In genomic region chr10:41866069-41866837, GRCm38 (mm10) we compare ENCODE assay signal across 9 mouse cellular contexts. TPM values are rescaled to one million over a fixed set of nuclear protein-coding genes. Genes with fewer than 3 reads are reported as not detected.
DNase-seq lines count a peak whose midpoint lies in the region; ATAC-seq and TF ChIP-seq lines count a peak whose summit lies in the region.
"Had no signal": no experiment of that assay in that cellular context is flagged by ENCODE, and none has a peak within 500 bp of the region (broad histone marks: within the 10 kb centered on the region; RNA-seq: fewer than 3 reads in every experiment).

No protein-coding gene starts in this region.

- H3K27me3 ChIP-seq in forebrain, embryonic 15.5 days, result no peaks in the 10 kb centered on the region
- H3K27me3 ChIP-seq in forebrain, embryonic 10.5 days (ENCODE audit: poor library complexity, severe bottlenecking), result no peaks in the 10 kb centered on the region
- H3K27me3 ChIP-seq in midbrain, embryonic 14.5 days (ENCODE audit: control insufficient read depth, insufficient read depth, low read length), result no peaks in the 10 kb centered on the region
- no peaks in the 10 kb centered on the region for H3K27me3 ChIP-seq in midbrain, embryonic 15.5 days (replicated peaks)
- no peaks in the 10 kb centered on the region for H3K27me3 ChIP-seq in heart, postnatal 0 days (ENCODE audit: control insufficient read depth, insufficient read depth, low read length)
- H3K27me3 ChIP-seq in stomach, postnatal 0 days (ENCODE audit: control insufficient read depth, insufficient read depth, low read length), result no peaks in the 10 kb centered on the region
- H3K27me3 ChIP-seq: liver, embryonic 13.5 days had no signal

- H3K4me1 ChIP-seq in forebrain, embryonic 15.5 days, result peaks cover 10% of the 10 kb centered on the region; the same call in 1 of the 2 replicates
- H3K4me1 ChIP-seq in forebrain, embryonic 10.5 days, result peaks cover 20% of the 10 kb centered on the region
- no peaks in the 10 kb centered on the region for H3K4me1 ChIP-seq in midbrain, embryonic 14.5 days (ENCODE audit: control insufficient read depth, insufficient read depth, low read length)
- H3K4me1 ChIP-seq in midbrain, embryonic 15.5 days, result peaks cover 4% of the 10 kb centered on the region
- peaks cover 8% of the 10 kb centered on the region; the same call in 1 of the 2 replicates for H3K4me1 ChIP-seq in heart, postnatal 0 days (ENCODE audit: control insufficient read depth, insufficient read depth)
- H3K4me1 ChIP-seq in stomach, postnatal 0 days (replicated peaks; ENCODE audit: control insufficient read depth, insufficient read depth), result no peaks in the 10 kb centered on the region

- no peak for TF ChIP-seq EP300 in heart, postnatal 0 days (IDR thresholded peaks at IDR 0.05; ENCODE audit: low read depth)
- no peak for TF ChIP-seq EP300 in stomach, postnatal 0 days (optimal IDR thresholded peaks at IDR 0.05)

- H3K4me3 ChIP-seq in forebrain, embryonic 15.5 days, result no peak overlapping the region
- no peak overlapping the region for H3K4me3 ChIP-seq in forebrain, embryonic 10.5 days
- no peak overlapping the region for H3K4me3 ChIP-seq in midbrain, embryonic 14.5 days (replicated peaks; ENCODE audit: low read depth, low read length)
- no peak overlapping the region for H3K4me3 ChIP-seq in midbrain, embryonic 15.5 days
- H3K4me3 ChIP-seq in heart, postnatal 0 days (ENCODE audit: low read depth, low read length), result no peak overlapping the region
- no peak overlapping the region for H3K4me3 ChIP-seq in stomach, postnatal 0 days (ENCODE audit: low read depth, low read length)
- H3K4me3 ChIP-seq: liver, embryonic 13.5 days had no signal

- H3K4me2 ChIP-seq in forebrain, embryonic 15.5 days (replicated peaks), result no peak overlapping the region
- H3K4me2 ChIP-seq in midbrain, embryonic 14.5 days (ENCODE audit: low read length), result no peak overlapping the region
- H3K4me2 ChIP-seq in midbrain, embryonic 15.5 days, result no peak overlapping the region
- no peak overlapping the region for H3K4me2 ChIP-seq in heart, postnatal 0 days (ENCODE audit: low read depth, low read length)
- H3K4me2 ChIP-seq in stomach, postnatal 0 days (replicated peaks; ENCODE audit: low read depth), result no peak overlapping the region
- H3K4me2 ChIP-seq: liver, embryonic 13.5 days had no signal

- peak overlapping the region; percentile 40; the same call in 1 of the 2 replicates for H3K27ac ChIP-seq in forebrain, embryonic 15.5 days (replicated peaks)
- no peak overlapping the region for H3K27ac ChIP-seq in forebrain, embryonic 10.5 days
- H3K27ac ChIP-seq in midbrain, embryonic 14.5 days (replicated peaks; ENCODE audit: low read depth, low read length), result no peak overlapping the region
- H3K27ac ChIP-seq in midbrain, embryonic 15.5 days, result no peak overlapping the region; the same call in 1 of the 2 replicates
- H3K27ac ChIP-seq in heart, postnatal 0 days (ENCODE audit: low read depth), result peak overlapping the region; percentile 39
- H3K27ac ChIP-seq in stomach, postnatal 0 days (replicated peaks), result no peak overlapping the region
- H3K27ac ChIP-seq: liver, embryonic 13.5 days had no signal

- no peak for TF ChIP-seq CTCF in heart, postnatal 0 days (IDR thresholded peaks at IDR 0.05; ENCODE audit: low read depth)
- no peak for TF ChIP-seq CTCF in stomach, postnatal 0 days (IDR thresholded peaks at IDR 0.05; ENCODE audit: low read depth)

- DNase-seq in forebrain, embryonic 10.5 days (ENCODE audit: extremely low spot score, low spot score), result no peak
- peak; percentile 25 for DNase-seq in midbrain, embryonic 14.5 days
- peak; percentile 69 for DNase-seq in heart, postnatal 0 days (ENCODE audit: low spot score)
- peak; percentile 22 for DNase-seq in stomach, postnatal 0 days (ENCODE audit: low spot score)
- DNase-seq in spleen, postnatal 14 days (ENCODE audit: low spot score in 2 of 2), result no peak
- DNase-seq in urinary bladder, postnatal 10 days (ENCODE audit: low spot score), result no peak
- DNase-seq: liver, embryonic 13.5 days had no signal

- no peak overlapping the region for H3K9ac ChIP-seq in forebrain, embryonic 15.5 days (replicated peaks)
- no peak overlapping the region for H3K9ac ChIP-seq in midbrain, embryonic 14.5 days (replicated peaks; ENCODE audit: low read length)
- no peak overlapping the region for H3K9ac ChIP-seq in midbrain, embryonic 15.5 days
- H3K9ac ChIP-seq in heart, postnatal 0 days (replicated peaks; ENCODE audit: low read depth, low read length), result no peak overlapping the region
- H3K9ac ChIP-seq in stomach, postnatal 0 days (ENCODE audit: low read length), result no peak overlapping the region
- H3K9ac ChIP-seq: liver, embryonic 13.5 days had no signal

- ATAC-seq in forebrain, embryonic 15.5 days (replicated peaks), result no peak
- no peak for ATAC-seq in midbrain, embryonic 14.5 days (ENCODE audit: low FRiP score, low TSS enrichment)
- no peak for ATAC-seq in midbrain, embryonic 15.5 days (replicated peaks)
- ATAC-seq in heart, postnatal 0 days (ENCODE audit: insufficient read depth, low read depth), result peak; percentile 68
- ATAC-seq in stomach, postnatal 0 days (ENCODE audit: low FRiP score, low TSS enrichment), result no peak; the same call in 1 of the 2 replicates

- no peaks in the 10 kb centered on the region for H3K36me3 ChIP-seq in forebrain, embryonic 15.5 days
- no peaks in the 10 kb centered on the region for H3K36me3 ChIP-seq in forebrain, embryonic 10.5 days (replicated peaks)
- no peaks in the 10 kb centered on the region for H3K36me3 ChIP-seq in midbrain, embryonic 14.5 days (ENCODE audit: control insufficient read depth, insufficient read depth, low read length)
- no peaks in the 10 kb centered on the region for H3K36me3 ChIP-seq in midbrain, embryonic 15.5 days (replicated peaks)
- no peaks in the 10 kb centered on the region for H3K36me3 ChIP-seq in heart, postnatal 0 days (replicated peaks; ENCODE audit: control insufficient read depth, insufficient read depth, low read length)
- H3K36me3 ChIP-seq in stomach, postnatal 0 days (ENCODE audit: control insufficient read depth, insufficient read depth, low read length), result no peaks in the 10 kb centered on the region
- H3K36me3 ChIP-seq: liver, embryonic 13.5 days had no signal

- WGBS in forebrain, embryonic 15.5 days, result 76% methylated on average over 3 of the region's 3 CpGs
- WGBS in forebrain, embryonic 10.5 days, result 74% methylated on average over 3 of the region's 3 CpGs
- WGBS in midbrain, embryonic 14.5 days, result 78% methylated on average over 3 of the region's 3 CpGs
- 77% methylated on average over 3 of the region's 3 CpGs for WGBS in midbrain, embryonic 15.5 days
- 46% methylated on average over 3 of the region's 3 CpGs for WGBS in heart, postnatal 0 days
- 18% methylated on average over 3 of the region's 3 CpGs for WGBS in stomach, postnatal 0 days

- H3K9me3 ChIP-seq in forebrain, embryonic 15.5 days, result no peaks in the 10 kb centered on the region
- H3K9me3 ChIP-seq in forebrain, embryonic 10.5 days, result no peaks in the 10 kb centered on the region
- H3K9me3 ChIP-seq in midbrain, embryonic 14.5 days (ENCODE audit: control insufficient read depth, low read length), result no peaks in the 10 kb centered on the region
- H3K9me3 ChIP-seq in midbrain, embryonic 15.5 days, result no peaks in the 10 kb centered on the region
- H3K9me3 ChIP-seq in heart, postnatal 0 days (replicated peaks; ENCODE audit: control insufficient read depth, low read length), result no peaks in the 10 kb centered on the region
- H3K9me3 ChIP-seq in stomach, postnatal 0 days (ENCODE audit: control insufficient read depth, low read length), result no peaks in the 10 kb centered on the region
- H3K9me3 ChIP-seq: liver, embryonic 13.5 days had no signal

RNA-seq across cellular contexts. Expression of gene Sesn1, which starts 56.5 kb away (rescaled TPM):
- polyA plus RNA-seq in forebrain, embryonic 15.5 days (2015; fragmentation: Nextera tagmentation; extraction: Ambion mirVana), result 55.7 and 56.4 TPM in 2 replicates
- polyA plus RNA-seq in forebrain, embryonic 10.5 days (2016; fragmentation: Nextera tagmentation; extraction: Ambion mirVana), result 16.0 and 18.4 TPM in 2 replicates
- 29.5 and 33.9 TPM in 2 replicates for polyA plus RNA-seq in midbrain, embryonic 14.5 days (2014; fragmentation: Nextera tagmentation; extraction: Ambion mirVana)
- 33.9 and 35.4 TPM in 2 replicates for polyA plus RNA-seq in midbrain, embryonic 15.5 days (2015; fragmentation: Nextera tagmentation; extraction: Ambion mirVana)
- 68.2 and 108 TPM in 2 replicates for total RNA-seq in heart, postnatal 0 days (2014; rRNA removed; ENCODE audit: low replicate concordance)
- polyA plus RNA-seq in heart, postnatal 0 days (2015; fragmentation: Nextera tagmentation; extraction: Ambion mirVana), result 44.5 and 48.3 TPM in 2 replicates
- 18.2 and 20.1 TPM in 2 replicates for polyA plus RNA-seq in stomach, postnatal 0 days (2015; fragmentation: Nextera tagmentation; extraction: Ambion mirVana)

RNA-seq across cellular contexts. Expression of gene Cep57l1, which starts 56.6 kb away (rescaled TPM):
- polyA plus RNA-seq in forebrain, embryonic 15.5 days (2015; fragmentation: Nextera tagmentation; extraction: Ambion mirVana), result 19.9 and 21.5 TPM in 2 replicates
- 26.4 and 27.2 TPM in 2 replicates for polyA plus RNA-seq in forebrain, embryonic 10.5 days (2016; fragmentation: Nextera tagmentation; extraction: Ambion mirVana)
- polyA plus RNA-seq in midbrain, embryonic 14.5 days (2014; fragmentation: Nextera tagmentation; extraction: Ambion mirVana), result 13.6 and 16.3 TPM in 2 replicates
- 15.8 TPM in 2 replicates for polyA plus RNA-seq in midbrain, embryonic 15.5 days (2015; fragmentation: Nextera tagmentation; extraction: Ambion mirVana)
- 4.9 and 15.0 TPM in 2 replicates for total RNA-seq in heart, postnatal 0 days (2014; rRNA removed; ENCODE audit: low replicate concordance)
- 7.1 and 9.2 TPM in 2 replicates for polyA plus RNA-seq in heart, postnatal 0 days (2015; fragmentation: Nextera tagmentation; extraction: Ambion mirVana)
- polyA plus RNA-seq in stomach, postnatal 0 days (2015; fragmentation: Nextera tagmentation; extraction: Ambion mirVana), result 5.3 and 6.0 TPM in 2 replicates

Comparison
In these comparisons a context has a peak if more than half of its experiments do, and no peak if none do; other contexts are left out.
1. H3K27ac ChIP-seq: peak in forebrain, embryonic 15.5 days (single experiment) and heart, postnatal 0 days (single experiment); none in forebrain, embryonic 10.5 days (single experiment), midbrain, embryonic 14.5 days (single experiment), midbrain, embryonic 15.5 days (single experiment) and stomach, postnatal 0 days (single experiment).
2. DNase-seq: peak in midbrain, embryonic 14.5 days (single experiment), heart, postnatal 0 days (single experiment) and stomach, postnatal 0 days (single experiment); none in forebrain, embryonic 10.5 days (single experiment), spleen, postnatal 14 days (0 of 2) and urinary bladder, postnatal 10 days (single experiment).